Mouse (Mus musculus) ovary, adult 18-20 months (tissue): Measurements from ENCODE around the gene Olfr292.

Experiments used
- DNase-seq: peaks from one replicate; pipeline ENCODE4 v3.0.0; 2022; ENCODE audit warnings: low spot score, mixed read lengths

Gene Olfr292

GRCm38 (mm10) chr7:86688030-86688429 lies at the start of gene Olfr292:
Gene Olfr292 (plus strand): TSS chr7:86688330.
- DNase-seq = no peak

GRCm38 (mm10) chr7:86648761-86649160 lies 39.4 kb upstream of the Olfr292 start, which contains the start of gene Olfr293:
Gene Olfr293 (plus strand): TSS chr7:86649061.
- DNase-seq = no peak

- DNase-seq = no peak
Measured at GRCm38 (mm10) chr7:86725013-86725412, 36.9 kb downstream of the Olfr292 start.
